Mouse (Mus musculus) midbrain, postnatal 0 days (tissue): ENCODE measurements around the gene Pold2. TPM values are rescaled to one million over a fixed set of nuclear protein-coding genes. Genes with fewer than 3 reads are reported as not detected.

Experiments
- ATAC-seq: fragments of 200-750 bp; cut with Nextera tagmentation; 2 replicates; pipeline ENCODE4 v1.8.0; 2017; ENCODE audit warnings: moderate number of reproducible peaks, mild to moderate bottlenecking, moderate TSS enrichment, moderate library complexity; ENCODE audit not compliant: low FRiP score
- DNase-seq: peaks from one replicate; pipeline ENCODE4 v3.0.0-alpha.2; 2015; ENCODE audit warnings: low spot score
- H3K27ac ChIP-seq: fragments of 300-500 bp; sonication (generic); 2 replicates; pipeline ENCODE4 v1.5.1; 2014; ENCODE audit warnings: low read depth, mild to moderate bottlenecking, low read length, mixed read lengths
- H3K27me3 ChIP-seq: fragments of 300-500 bp; sonication (generic); 2 replicates; pipeline ENCODE4 v1.6.1; 2014; ENCODE audit warnings: low read length, control low read depth, mixed read lengths; ENCODE audit not compliant: insufficient read depth
- H3K36me3 ChIP-seq: fragments of 300-500 bp; sonication (generic); 2 replicates; pipeline ENCODE4 v1.6.1; 2014; ENCODE audit warnings: low read length, control low read depth, mixed read lengths; ENCODE audit not compliant: insufficient read depth
- H3K4me1 ChIP-seq: fragments of 300-500 bp; sonication (generic); 2 replicates; pipeline ENCODE4 v1.6.1; 2014; ENCODE audit warnings: mild to moderate bottlenecking, control low read depth, antibody characterized with exemption, low read length, mixed read lengths; ENCODE audit not compliant: insufficient read depth
- H3K4me2 ChIP-seq: fragments of 300-500 bp; sonication (generic); 2 replicates; pipeline ENCODE4 v1.6.1; 2014; ENCODE audit warnings: low read depth, mild to moderate bottlenecking, low read length, mixed read lengths; ENCODE audit not compliant: poor library complexity, severe bottlenecking
- H3K4me3 ChIP-seq: fragments of 300-500 bp; sonication (generic); 2 replicates; pipeline ENCODE4 v1.5.1; 2014; ENCODE audit warnings: low read depth, mild to moderate bottlenecking, low read length, moderate library complexity
- H3K9ac ChIP-seq: fragments of 300-500 bp; sonication (generic); replicated peaks from 2 replicates; pipeline ENCODE4 v1.6.1; 2014; ENCODE audit warnings: mild to moderate bottlenecking, low read length, moderate library complexity, mixed read lengths; ENCODE audit not compliant: poor library complexity, severe bottlenecking
- H3K9me3 ChIP-seq: fragments of 300-500 bp; sonication (generic); 2 replicates; pipeline ENCODE4 v1.6.1; 2016; ENCODE audit warnings: low read length, control low read depth
- CTCF ChIP-seq: IDR thresholded peaks from 2 replicates; pipeline ENCODE4 v1.5.1; 2016; ENCODE audit warnings: antibody characterized with exemption, mild to moderate bottlenecking
- WGBS: fragments of 180-500 bp; shearing (Covaris S2); extraction: QIAGEN DNeasy Blood & Tissue Kit; methylation state at CpG from one replicate; pipeline ENCODE4 v1.1.7; 2014; 5-methylcytosine and 5-hydroxymethylcytosine counted together
- polyA plus RNA-seq: library from polyadenylated mRNA; unstranded; fragments of >200 nt; fragmentation: Nextera tagmentation; extraction: Ambion mirVana; gene quantifications from 2 replicates; pipeline ENCODE4 v1.2.1, GENCODE M21; 2015
- total RNA-seq: library from RNA; depleted of rRNA; stranded (reverse); fragments of >200 nt; gene quantifications from 2 replicates; pipeline ENCODE4 v1.2.3, GENCODE M21; 2014

Gene Pold2
- total and polyA plus RNA-seq, 2 experiments from 2014 or later = 30.3 to 41.1 TPM

- Histone ChIP-seq H3K4me3 (no peak overlapping the region), H3K9me3 (no peaks in the 10 kb centered on the region), H3K9ac (no peak overlapping the region), H3K36me3 (no peaks in the 10 kb centered on the region), H3K27ac (no peak overlapping the region), H3K4me2 (no peak overlapping the region), H3K27me3 (no peaks in the 10 kb centered on the region), H3K4me1 (no peaks in the 10 kb centered on the region)
- no peak for TF ChIP-seq CTCF
- ATAC-seq = no peak
- 83% methylated on average over 4 of the region's 4 CpGs for WGBS
- no peak for DNase-seq
Observed at GRCm38 (mm10) chr11:5908642-5909041, 30.6 kb upstream of the Pold2 start.

GRCm38 (mm10) chr11:5907096-5907495 lies 29.0 kb upstream of the Pold2 start:
- Histone ChIP-seq H3K4me1 (0 out of 2 replicates have a peak, but pooled peaks cover 3% of the 10 kb centered on the region), H3K4me3 (no peak overlapping the region), H3K9me3 (no peaks in the 10 kb centered on the region), H3K27ac (no peak overlapping the region), H3K36me3 (no peaks in the 10 kb centered on the region), H3K27me3 (no peaks in the 10 kb centered on the region), H3K4me2 (no peak overlapping the region), H3K9ac (no peak overlapping the region)
- 40% methylated on average over 5 of the region's 5 CpGs for WGBS
- ATAC-seq (no peak), DNase-seq (no peak)
- TF ChIP-seq CTCF = no peak

GRCm38 (mm10) chr11:5905778-5906518 lies 27.9 kb upstream of the Pold2 start:
- H3K4me1 ChIP-seq = peaks cover 13% of the 10 kb centered on the region
- WGBS = 75% methylated on average over 10 of the region's 10 CpGs

GRCm38 (mm10) chr11:5904871-5905270 lies 26.8 kb upstream of the Pold2 start:
- H3K27ac ChIP-seq = no peak overlapping the region
- peaks cover 14% of the 10 kb centered on the region for H3K4me1 ChIP-seq
- no peaks in the 10 kb centered on the region for H3K9me3 ChIP-seq
- H3K4me3 ChIP-seq = no peak overlapping the region
- DNase-seq = no peak
- H3K9ac ChIP-seq = no peak overlapping the region
- WGBS = 97% methylated on average over 6 of the region's 6 CpGs
- TF ChIP-seq CTCF = no peak
- H3K4me2 ChIP-seq = no peak overlapping the region
- no peaks in the 10 kb centered on the region for H3K36me3 ChIP-seq
- no peaks in the 10 kb centered on the region for H3K27me3 ChIP-seq
- ATAC-seq = no peak

More at GRCm38 (mm10) chr11:5905778-5906518, 27.9 kb upstream of the Pold2 start:
- no peak overlapping the region for H3K27ac ChIP-seq
- no peak overlapping the region for H3K9ac ChIP-seq
- H3K4me3 ChIP-seq = no peak overlapping the region
- H3K36me3 ChIP-seq = no peaks in the 10 kb centered on the region
- ATAC-seq (no peak), DNase-seq (peak; percentile 31)
- no peaks in the 10 kb centered on the region for H3K9me3 ChIP-seq
- no peak overlapping the region for H3K4me2 ChIP-seq
- no peaks in the 10 kb centered on the region for H3K27me3 ChIP-seq
- TF ChIP-seq CTCF = no peak

- WGBS = 87% methylated on average over 19 of the region's 19 CpGs
- Histone ChIP-seq H3K36me3 (no peaks in the 10 kb centered on the region), H3K9ac (no peak overlapping the region), H3K9me3 (no peaks in the 10 kb centered on the region), H3K4me3 (no peak overlapping the region), H3K27me3 (no peaks in the 10 kb centered on the region), H3K27ac (no peak overlapping the region), H3K4me2 (no peak overlapping the region), H3K4me1 (peaks cover 14% of the 10 kb centered on the region)
- TF ChIP-seq CTCF = no peak
- ATAC-seq = no peak
- DNase-seq = no peak
Observed at GRCm38 (mm10) chr11:5904357-5904756, 26.3 kb upstream of the Pold2 start.

- TF ChIP-seq CTCF = no peak
- ATAC-seq = no peak
- 87% methylated on average over 2 of the region's 2 CpGs for WGBS
Observed at GRCm38 (mm10) chr11:5903844-5904243, 25.8 kb upstream of the Pold2 start.

More at GRCm38 (mm10) chr11:5903844-5904243, 25.8 kb upstream of the Pold2 start:
- DNase-seq = no peak
- Histone ChIP-seq H3K27ac (no peak overlapping the region), H3K9me3 (no peaks in the 10 kb centered on the region), H3K27me3 (no peaks in the 10 kb centered on the region), H3K4me3 (no peak overlapping the region), H3K9ac (no peak overlapping the region), H3K36me3 (no peaks in the 10 kb centered on the region), H3K4me2 (no peak overlapping the region), H3K4me1 (peaks cover 14% of the 10 kb centered on the region)
